Mouse (Mus musculus): ENCODE measurements around the gene Ahrr.

Gene Ahrr

DNA sequence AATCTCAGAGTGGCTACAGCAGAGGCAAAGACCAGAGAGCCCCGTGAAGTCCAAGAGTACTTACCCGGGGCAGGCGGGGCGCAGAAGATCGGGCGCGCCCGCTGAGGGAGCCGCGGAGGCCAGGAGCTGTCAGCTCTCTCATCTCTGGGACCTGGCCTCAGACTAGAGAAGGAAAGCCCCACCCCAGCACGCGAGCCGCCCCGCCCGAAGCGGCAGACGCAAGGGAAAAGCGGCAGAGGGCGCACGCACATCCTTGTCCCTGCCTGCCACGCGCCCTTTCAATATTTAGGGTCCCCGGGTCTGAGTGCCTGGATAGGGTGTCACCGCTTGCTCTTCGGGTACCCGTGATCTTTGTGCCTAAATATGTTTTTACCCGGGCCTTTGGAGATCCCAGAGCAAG is at the start of gene Ahrr:
Ahrr (minus strand) TSS at position 165 of the 400 bp plus-strand sequence.
- no peak for DNase-seq

DNA sequence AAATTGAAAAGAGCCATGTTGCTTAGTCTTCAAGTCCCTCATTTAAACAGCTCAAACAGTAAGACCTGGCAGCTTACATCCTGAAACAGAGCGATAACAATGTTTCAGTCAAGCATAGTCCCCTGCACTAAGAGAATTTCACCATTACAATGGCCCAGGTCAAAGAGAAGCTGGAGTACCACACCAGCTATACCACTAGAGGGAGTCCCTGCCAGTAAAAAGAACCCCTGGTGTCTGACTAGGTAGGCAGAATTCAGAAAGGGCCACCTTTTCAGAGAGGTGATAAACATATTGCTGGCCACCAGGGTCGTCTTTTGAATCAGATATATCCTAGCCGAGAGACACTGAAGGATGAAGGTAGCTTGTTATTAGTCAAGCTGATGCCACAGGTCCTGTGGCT is 48.9 kb upstream of the Ahrr start:
- DNase-seq: peak; percentile 17

DNA sequence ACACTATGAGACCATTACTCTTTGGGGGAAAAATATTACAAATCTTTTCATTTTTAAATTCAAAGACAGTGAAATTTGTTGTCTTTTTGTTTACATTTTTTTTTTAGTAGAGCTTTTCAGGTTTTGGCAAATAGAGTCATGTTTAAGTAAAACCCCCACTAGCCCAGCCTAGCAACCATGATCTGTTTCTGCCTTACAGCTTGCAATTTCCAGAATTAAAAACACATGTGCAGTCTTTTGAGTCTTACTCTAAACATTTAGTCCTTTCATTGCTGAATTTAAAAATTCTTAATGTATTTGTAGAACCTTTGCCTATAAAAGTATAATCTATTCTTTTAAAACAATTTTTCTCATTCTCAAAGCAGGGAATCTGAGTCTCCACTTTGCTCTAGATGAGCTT is 37.2 kb upstream of the Ahrr start:
- DNase-seq: no peak

DNA sequence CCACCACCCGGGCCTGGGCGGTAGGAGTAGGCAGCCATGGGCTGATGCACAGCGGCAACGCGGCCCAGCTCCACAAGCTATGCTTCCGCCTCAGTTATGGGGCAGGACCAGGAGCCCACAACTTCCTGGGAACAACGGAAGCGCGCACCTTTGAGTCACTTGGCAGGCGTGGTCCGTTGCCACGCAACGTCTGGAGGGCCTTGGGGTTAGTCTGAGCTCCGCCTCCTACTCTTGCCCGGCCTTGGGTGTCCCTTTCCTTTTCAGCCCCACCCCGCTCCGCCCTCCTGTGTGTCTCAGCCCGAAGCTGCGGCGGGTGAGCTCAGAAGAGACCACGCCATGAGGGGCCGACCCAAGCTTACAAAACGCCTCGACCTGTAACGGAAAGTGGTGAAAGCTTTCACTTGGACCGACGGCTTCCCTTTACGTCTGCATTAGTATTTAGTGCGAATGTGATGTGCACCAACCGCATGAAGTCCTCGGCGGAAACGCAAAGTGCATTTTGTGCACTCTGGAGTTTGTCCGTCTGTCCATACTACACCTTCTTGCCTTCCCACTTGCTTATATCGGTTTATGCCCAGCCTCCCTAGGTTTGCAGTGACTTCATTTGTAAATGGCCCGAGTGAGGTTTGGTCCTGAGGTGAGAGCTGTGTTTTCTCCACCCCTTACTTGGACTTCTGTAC is 25.2 kb upstream of the Ahrr start, which contains the start of gene Pdcd6:
Pdcd6 (minus strand) TSS at position 411 of the 680 bp plus-strand sequence.
- DNase-seq: peak; percentile 97

DNA sequence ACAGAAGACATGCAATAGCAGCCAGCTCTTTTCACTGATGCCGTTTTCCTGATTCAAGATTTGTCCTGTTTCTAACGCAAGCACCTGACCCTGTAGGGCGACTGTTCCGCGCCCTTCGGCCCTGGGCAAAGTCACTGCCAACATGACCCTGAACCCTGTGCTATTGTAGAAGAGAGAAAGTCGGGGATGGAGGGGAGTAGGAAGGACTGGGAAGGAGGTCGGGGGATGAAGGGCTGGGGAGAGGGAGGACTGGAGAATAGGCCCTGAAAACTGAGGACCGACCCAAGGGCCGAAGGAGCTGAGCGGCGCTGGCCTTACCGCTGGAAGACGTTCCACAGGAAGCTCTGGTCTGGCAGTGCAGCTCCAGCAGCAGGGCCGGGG is 24.6 kb upstream of the Ahrr start:
- no peak for DNase-seq

DNA sequence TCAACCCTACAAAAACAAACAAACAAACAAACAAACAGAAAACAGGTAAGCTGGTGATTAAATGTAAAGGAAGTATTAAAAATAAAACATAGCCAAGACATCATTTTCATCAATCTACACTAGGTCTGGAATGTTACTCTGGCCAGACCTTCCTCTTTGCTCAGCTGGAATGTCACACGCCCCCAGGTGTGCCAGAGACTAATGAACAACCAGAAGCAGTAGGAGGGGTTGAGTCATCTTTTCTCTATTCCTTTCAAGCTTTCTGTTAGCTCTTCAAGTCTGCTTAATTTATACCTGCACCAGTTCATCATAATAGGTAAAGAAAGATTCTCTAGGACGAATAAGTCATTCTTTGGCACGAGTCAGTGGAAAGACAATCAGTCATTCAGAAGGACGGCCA is 24.3 kb upstream of the Ahrr start:
- DNase-seq: no peak

DNA sequence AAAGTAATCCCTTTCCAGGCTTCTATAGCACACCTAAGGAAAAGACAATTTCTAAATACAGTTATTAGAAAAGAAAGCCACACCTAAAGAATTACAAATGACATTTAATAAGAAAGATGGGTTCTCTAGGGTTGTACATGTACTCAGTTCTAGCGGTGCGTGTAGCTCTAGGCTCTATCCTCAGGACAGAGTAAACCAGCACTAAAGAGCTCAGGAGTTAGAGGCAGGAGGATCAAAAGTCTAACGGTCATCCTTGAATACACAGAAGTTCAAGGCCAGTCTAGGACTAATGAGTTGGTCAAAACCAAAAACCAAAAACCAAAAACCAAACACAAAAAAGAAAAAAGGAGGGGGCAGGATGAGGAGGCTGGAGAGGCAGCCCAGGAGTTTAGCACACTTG is 22.5 kb upstream of the Ahrr start:
- no peak for DNase-seq

DNA sequence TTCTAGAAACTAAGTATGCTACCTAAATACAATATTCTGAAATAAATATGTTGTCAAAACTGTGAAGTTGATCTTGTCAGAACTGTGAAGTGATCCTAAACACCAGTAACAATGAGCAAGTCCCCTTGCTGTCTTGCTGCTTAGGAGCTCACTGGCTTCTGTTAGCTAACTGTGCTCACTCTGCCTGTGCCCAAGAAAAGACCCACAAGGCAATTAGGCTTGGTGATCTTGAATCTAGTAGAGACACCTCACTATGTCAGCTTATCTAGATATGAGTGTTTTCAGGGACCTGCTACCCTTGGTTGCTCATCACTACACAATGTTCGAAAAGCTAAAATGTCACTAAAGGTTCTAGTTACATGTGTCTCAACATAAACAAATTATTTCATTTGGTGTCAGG is 13.6 kb upstream of the Ahrr start:
- DNase-seq: no peak

DNA sequence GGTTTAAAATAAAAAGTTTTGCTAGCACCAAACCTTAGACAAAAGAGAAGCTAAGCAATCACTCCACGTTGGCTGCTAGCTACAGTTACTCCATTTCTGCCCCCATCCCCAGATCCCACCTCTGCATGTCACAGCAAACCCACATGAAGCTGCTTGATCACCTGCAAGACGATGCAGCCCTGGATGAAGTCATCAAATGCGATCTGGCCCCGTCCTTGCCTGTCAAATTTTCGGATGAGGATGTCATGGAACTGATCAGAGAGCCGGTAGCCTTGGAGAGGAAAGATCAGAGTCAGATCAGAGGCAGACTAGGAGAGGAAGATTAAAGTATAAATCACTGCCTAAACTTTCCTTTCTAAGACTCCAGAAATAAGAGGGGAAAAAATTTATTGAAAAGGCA is 13.2 kb upstream of the Ahrr start:
- DNase-seq: no peak

DNA sequence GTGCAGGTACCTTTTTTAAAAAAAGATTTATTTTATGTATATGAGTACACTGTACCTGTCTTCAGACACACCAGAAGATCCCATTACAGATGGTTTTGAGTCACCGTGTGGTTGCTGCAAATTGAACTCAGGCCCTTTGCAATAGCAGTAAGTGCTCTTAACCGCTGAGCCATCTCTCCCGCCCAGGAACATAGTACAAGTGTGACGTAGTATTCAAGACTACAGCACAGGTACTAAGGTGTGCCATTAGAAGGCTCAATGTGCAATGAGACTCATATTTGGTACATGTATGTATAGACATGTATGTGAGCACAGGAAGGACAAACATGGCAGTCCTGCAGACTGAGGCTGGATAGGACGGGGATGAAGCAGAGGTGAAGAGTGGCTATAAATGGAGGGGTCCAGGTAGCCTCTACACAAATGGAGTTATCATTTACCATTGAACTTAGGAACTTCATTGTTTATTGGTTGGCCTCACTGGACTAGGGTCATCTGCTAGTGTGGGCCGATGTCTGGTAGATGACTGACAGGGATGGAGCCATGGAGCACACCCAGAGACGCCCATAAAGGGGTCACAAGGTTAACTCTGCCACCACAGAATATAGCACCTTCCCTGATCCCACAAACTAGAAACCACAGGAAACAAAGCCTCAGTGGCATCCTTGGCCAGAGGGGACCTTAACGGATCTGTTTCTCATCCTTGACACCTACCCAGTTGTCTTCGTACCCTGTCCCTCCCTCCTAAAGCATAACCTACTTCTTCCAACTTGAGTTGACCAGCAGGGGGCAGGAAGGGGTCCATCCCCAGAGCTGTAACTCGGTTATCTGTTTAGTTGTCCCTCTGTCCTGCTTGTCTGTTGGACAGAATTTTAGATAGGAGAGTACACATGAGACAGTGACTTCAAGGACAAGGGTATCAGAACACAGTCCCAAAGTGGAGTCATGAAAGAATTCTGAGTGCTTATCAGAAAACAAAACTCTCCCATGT is 10.2 kb upstream of the Ahrr start:
- DNase-seq: no peak

DNA sequence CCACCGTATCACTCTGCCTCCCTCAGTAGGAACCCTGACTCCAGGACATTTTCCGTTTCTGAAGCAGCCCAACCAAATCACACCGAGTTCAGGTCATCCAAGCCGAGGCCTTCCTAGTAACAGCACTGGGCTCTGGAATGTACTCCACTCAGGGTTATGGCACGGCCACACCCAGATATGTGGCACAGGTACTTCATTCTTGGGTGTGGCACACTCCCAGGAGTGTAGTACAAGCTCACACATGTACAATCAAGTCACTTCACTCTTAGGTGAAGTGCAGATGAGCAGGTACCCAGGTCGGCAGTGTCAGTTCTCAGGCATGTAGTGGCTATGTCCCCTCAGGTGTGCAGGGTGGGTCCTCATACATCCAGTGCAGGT is 9.5 kb upstream of the Ahrr start:
- no peak for DNase-seq

DNA sequence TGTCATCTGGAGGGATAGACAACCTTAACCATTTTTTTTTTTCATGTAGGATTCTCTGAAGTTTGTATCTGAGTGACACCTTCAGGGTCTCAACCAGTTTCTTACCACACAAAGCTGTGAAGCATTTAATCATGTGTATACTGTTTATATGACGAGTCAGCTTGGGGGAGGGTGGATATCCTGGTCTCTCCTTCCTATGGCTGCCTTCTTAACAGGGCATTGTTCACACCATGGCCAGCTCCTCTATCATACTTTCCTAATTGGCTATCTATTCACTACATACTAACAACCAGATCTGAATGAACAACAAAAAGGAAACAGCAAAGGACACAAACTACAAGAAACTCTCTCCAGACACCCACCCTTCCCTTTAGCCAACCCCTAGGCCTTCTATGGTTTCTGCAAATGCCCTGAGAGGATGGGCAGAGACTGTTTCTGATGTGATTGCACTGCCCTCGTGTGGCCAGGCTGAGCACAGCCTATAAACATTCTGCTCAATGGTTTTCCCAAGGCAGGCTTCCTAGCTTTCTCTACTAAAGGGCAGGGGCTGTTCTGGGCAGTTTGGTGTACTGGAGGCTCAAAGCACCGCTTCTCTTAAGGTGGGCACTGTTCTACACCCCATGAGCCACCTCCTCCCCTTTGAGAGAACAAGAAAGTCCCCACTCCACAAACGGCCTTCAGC is 8.9 kb upstream of the Ahrr start:
- DNase-seq: peak; percentile 52

DNA sequence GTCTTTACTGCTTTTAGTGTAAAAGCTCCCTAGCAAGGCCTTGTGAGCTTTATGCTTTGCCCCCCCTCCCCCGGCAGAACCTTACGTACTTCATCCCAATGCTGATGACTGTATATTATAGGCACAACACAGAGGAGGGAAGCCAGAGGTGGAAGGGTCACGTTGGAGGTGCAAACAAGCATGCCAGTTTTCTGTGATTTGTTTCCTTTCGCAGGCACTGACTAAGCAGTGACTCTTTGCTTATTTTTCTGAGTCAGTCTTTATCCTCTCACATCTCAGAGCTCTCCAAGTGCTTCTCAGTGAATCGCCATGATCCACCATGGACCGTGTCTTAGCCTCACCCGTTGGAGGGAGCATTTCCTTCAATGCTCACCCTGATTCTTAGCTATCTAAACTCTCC is 4.2 kb upstream of the Ahrr start:
- DNase-seq: no peak

DNA sequence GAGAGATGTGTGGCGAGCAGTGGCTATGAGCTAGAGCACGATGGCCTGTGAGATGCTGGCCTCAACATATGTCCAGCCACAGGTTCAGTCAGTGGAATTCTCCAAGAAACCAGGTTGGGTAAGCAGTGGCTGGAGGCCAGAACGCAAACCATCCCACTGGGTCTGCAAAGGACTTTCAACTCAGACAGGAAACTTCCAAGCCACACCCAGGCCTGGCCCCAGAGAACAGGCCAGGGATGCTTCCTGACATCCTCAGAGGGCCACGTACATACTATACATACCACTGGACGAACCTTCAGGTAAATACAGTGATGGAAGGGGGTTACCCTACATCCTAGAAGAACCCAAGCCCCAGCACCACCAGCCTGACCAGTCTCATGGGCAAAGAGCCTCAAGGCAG is 2.5 kb downstream of the Ahrr start:
- DNase-seq: no peak

DNA sequence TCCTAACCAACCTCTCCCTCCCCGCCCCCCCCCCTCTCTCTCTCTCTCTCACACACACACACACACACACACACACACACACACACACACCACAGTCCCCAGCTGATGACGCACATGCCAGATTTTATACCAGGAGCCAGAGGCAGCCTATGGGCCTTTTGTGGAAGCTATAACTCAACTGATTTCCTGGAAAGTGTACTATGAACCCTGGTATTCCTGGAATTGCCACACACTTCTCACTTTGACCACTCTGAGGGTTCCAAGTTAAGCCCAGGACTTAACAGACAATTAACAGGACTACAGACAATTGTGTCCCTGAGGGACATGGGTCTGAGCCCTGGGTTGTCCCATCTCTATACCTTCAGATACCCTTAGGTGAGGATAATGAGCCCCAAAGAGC is 9.8 kb downstream of the Ahrr start:
- DNase-seq: no peak

DNA sequence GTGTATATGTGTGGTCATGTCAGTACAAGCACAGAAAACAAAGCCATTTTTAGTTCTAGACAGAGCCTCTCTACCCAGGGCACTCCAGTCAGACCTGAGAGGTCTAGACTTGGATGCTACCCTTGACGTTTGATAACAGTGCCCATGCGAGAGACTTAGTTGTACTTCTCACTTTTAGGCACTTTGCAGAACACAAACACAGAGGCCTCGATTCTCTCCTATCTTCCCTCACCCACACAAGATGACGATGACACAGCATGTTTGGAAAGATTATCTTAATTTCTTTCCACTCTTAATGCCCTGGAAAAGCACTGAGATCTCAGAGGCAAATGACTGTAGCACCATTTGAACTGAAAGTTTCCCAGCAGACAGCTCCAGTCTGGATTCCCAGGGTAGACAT is 16.4 kb downstream of the Ahrr start:
- DNase-seq: no peak

DNA sequence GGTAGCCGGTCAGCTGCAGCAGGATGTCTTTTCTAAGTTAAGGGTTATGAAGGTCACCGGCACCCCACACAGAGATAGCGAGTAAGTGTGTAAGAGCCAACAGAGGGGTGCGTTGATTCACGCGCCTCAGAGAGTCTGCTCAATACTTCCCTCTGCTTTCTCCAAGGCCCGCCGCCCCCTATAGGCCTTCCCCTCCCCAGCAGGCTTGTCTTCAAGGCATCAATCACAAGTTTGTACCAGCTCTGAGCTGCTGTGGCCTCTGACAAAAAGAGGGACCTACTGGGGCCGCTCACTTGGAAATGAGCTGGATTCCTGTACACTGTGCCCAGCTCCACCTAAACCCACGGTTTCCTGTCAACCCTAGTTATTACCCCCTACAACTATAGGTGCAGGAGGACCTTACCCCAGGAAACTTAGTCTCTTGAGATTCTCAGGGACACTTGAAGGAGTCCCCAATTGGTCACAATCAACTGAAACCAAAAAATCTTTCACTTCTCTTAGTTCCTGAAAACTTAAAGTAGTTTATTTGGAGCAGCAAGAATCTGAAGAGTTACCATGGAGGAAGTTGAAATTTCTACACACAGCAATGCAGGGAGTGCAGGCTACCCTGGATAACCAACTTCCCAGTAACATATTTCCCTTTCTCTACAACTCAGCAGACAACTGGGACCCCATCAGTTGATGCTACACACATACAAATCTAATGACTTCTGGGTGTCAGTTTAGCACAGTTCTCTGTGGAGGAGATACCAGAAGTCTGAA is 31.7 kb downstream of the Ahrr start:
- DNase-seq: peak; percentile 5

DNA sequence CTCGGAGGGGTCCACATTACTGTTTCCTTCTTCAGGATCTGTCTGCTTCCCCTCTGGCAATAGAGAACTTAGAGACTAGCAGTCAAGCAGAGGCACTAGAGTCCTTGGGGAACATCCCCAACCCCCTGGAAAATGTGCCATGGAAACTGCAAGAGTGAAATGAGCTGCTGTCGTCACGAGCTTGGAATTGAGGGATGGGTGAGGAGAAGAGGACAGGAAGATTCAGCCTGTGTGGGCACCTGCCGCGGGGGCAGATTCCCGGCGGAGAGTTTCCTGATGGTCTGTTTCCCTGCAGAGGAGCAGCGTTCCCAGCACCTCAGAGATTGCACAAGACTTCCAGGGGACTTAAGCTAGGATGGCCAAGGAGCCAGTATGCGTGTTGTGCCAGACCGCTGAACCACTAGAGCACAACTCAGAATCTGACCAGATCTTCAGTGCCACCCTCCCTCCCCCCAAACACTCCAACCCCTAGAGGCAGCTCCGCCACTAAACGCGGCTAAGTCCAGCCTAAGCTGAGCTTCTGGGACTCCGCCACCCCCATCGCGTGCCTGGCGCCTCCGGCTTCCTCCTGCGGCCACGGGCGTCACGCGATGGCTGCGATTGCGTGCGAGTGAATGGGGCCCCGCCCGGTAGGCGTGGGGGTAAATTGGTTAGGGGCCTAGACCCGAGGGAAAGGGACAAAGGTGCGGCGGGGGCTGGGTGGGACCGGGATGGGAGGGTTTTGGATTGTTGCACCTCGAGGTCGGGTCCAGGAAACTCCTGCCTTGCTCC is 32.5 kb downstream of the Ahrr start:
- DNase-seq: peak; percentile 18

DNA sequence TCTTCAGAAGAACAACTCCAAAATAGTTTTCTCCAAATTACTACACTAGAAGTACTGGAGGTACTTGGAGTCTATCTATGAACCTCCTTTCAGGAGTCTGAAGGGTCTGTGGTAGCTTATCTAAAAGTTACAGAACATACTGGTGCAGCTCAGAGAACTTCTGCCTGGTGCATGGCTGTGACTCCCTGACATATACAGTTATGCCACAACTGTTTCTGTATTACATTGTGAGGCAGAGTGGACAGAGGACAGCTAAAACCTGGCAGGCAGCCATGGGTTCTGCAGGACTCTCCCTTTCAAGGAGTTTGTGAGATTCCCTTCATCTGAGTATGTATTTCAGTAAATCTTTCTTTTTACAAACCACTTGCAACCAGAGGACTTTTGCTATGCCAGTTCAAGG is 45.6 kb downstream of the Ahrr start:
- no peak for DNase-seq

DNA sequence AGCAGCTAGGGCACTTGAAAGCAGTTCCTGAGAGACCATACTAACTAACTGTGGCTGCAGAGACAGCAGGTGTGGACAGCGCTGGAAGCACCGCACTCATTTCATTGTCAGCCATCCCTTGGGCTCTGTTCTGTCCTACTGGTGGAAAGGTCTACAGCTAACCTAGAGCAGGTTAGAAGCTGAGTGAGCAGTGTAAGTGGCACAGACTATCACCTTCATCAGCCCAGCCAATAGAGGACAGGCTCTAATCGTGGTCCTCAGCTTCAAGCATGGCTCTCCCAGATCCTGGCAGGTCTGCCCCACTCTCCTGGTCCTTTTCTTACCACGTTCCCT is 46.3 kb downstream of the Ahrr start:
- DNase-seq: no peak

DNA sequence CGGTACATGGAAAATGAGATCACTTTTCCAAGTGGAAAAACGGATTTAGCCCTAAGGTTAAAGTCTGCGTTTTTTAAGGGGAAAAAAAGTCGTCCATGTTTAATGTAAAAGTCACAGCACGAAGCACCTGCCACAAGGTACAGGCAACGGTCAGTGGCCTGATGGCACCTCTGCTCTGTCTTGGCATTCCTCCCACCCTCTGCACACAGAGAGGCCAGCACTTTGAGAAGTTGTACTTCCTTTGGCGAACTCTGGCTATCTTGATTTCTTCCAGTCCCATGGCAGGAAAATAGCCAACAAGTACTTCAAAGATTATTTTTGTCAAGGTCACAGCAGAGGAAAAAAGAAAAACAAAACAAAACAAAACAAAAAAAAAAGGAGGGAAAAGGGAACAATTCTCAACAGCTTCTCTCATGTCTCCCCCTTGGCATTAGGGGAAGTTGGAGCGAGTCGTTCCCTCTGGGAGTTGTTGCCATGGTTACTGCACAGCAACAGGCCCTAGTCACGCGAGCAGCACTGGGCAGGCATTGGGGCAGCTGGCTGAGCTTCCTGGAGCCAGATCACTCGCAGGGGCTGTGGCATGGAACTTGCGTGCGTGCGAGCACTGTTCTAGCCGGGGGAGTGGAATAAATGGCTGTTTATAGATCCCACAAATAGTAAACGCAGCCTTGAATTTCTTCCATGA is 46.8 kb downstream of the Ahrr start:
- DNase-seq: peak; percentile 59

DNA sequence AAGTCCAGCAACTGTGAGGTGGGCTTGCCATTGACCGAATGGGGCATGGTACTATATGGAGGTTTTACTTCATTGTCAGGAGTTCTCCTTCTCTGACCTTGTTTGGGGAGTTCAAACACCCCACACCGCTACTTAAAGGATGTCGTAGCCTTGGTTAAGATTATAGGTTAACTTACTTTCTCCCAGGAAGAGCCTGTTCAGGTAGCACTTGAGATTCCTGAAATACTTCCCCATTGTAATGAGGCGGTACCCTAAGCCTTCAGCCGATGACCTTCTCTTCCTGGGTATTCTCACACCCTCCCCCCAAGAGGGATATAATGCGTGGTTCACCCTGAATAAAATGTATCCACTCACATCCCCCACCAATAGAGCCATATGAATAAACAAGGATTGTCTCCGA is 54.6 kb downstream of the Ahrr start:
- DNase-seq: no peak
